Mouse (Mus musculus) CH12.LX (cell line): ENCODE results near the gene Tbl3. TPM values are rescaled to one million over a fixed set of nuclear protein-coding genes. Genes with fewer than 3 reads are reported as not detected.

Experiments used
- DNase-seq: peaks from one replicate; pipeline ENCODE4 v3.0.0-alpha.2; 2013; ENCODE audit errors: extremely low read depth
- H3K27ac ChIP-seq: 2 replicates; pipeline ENCODE4 v1.5.1; 2012; ENCODE audit warnings: low read depth, mild to moderate bottlenecking, control low read depth, moderate library complexity; ENCODE audit not compliant: insufficient read depth
- H3K27me3 ChIP-seq: replicated peaks from 2 replicates; pipeline ENCODE3; 2012; ENCODE audit warnings: inconsistent platforms
- H3K36me3 ChIP-seq, 2 experiments: replicated peaks in 1 of 2; 2 replicates each; pipeline versions ENCODE3 to v1.6.1; 2012; ENCODE audit warnings: inconsistent platforms in 1 of 2, low read length in 1 of 2, mild to moderate bottlenecking in 1 of 2, mixed read lengths in 1 of 2, moderate library complexity in 1 of 2; ENCODE audit not compliant: control insufficient read depth in 1 of 2, insufficient read depth in 1 of 2
- H3K4me1 ChIP-seq, 2 experiments: 2 replicates each; pipeline ENCODE4 v1.6.1; 2012; ENCODE audit warnings: inconsistent platforms in 1 of 2, moderate library complexity in 1 of 2; ENCODE audit not compliant: insufficient read depth in 2 of 2, control insufficient read depth in 1 of 2
- H3K4me2 ChIP-seq: 2 replicates; pipeline ENCODE4 v1.6.1; 2012; ENCODE audit warnings: low read depth, mild to moderate bottlenecking, control low read depth; ENCODE audit not compliant: poor library complexity, insufficient read depth, severe bottlenecking
- H3K4me3 ChIP-seq, 3 experiments: fragments of 150-350 bp in 1 of 3; sonication (generic) in 1 of 3; replicated peaks in 1 of 3; 2 replicates each; pipeline versions ENCODE3 to v1.5.1; 2011 to 2012; ENCODE audit warnings: low read depth in 2 of 3, low read length in 2 of 3, mild to moderate bottlenecking in 2 of 3, moderate library complexity in 2 of 3, control low read depth in 1 of 3, improper control_type of control experiment in 1 of 3, inconsistent platforms in 1 of 3, mixed read lengths in 1 of 3; ENCODE audit not compliant: poor library complexity in 1 of 3
- H3K79me2 ChIP-seq: replicated peaks from 2 replicates; pipeline ENCODE4 v1.6.1; 2012; ENCODE audit warnings: mild to moderate bottlenecking, moderate library complexity; ENCODE audit not compliant: control insufficient read depth, poor library complexity, insufficient read depth, severe bottlenecking; ENCODE audit errors: extremely low read depth
- H3K9ac ChIP-seq: 2 replicates; pipeline ENCODE4 v1.6.1; 2012; ENCODE audit warnings: low read depth, mild to moderate bottlenecking, control low read depth, moderate library complexity; ENCODE audit not compliant: insufficient read depth
- H3K9me3 ChIP-seq: replicated peaks from 2 replicates; pipeline ENCODE3; 2012; ENCODE audit warnings: low read length, inconsistent platforms, mixed read lengths
- BHLHE40 ChIP-seq: IDR thresholded peaks from 2 replicates; pipeline ENCODE4 v1.6.1; 2011; ENCODE audit warnings: mild to moderate bottlenecking, low read depth, low read length, improper control_type of control experiment
- CHD1 ChIP-seq: IDR thresholded peaks from 2 replicates; pipeline ENCODE4 v1.6.1; 2012; ENCODE audit warnings: low read depth, low read length, improper control_type of control experiment, inconsistent platforms
- ELF1 ChIP-seq: IDR thresholded peaks from 2 replicates; pipeline ENCODE4 v1.6.1; 2014; ENCODE audit warnings: low read depth, mild to moderate bottlenecking, inconsistent platforms, low read length, improper control_type of control experiment
- EP300 ChIP-seq: IDR thresholded peaks from 2 replicates; pipeline ENCODE4 v1.6.1; 2011; ENCODE audit warnings: low read length, improper control_type of control experiment
- GABPA ChIP-seq: IDR thresholded peaks from 2 replicates; pipeline ENCODE4 v1.6.1; 2012; ENCODE audit warnings: low read depth, low read length, improper control_type of control experiment, inconsistent platforms; ENCODE audit not compliant: insufficient replicate concordance
- NELFE ChIP-seq: IDR thresholded peaks from 2 replicates; pipeline ENCODE4 v1.6.1; 2011; ENCODE audit warnings: low read depth, low read length, improper control_type of control experiment
- PAX5 ChIP-seq: IDR thresholded peaks from 2 replicates; pipeline ENCODE4 v1.6.1; 2012; ENCODE audit warnings: low read length, inconsistent platforms, mixed read lengths
- POLR2AphosphoS2 ChIP-seq: IDR thresholded peaks from 2 replicates; pipeline ENCODE4 v1.6.1; 2011; ENCODE audit warnings: low read depth, low read length, improper control_type of control experiment
- RAD21 ChIP-seq: IDR thresholded peaks from 2 replicates; pipeline ENCODE4 v1.6.1; 2011; ENCODE audit warnings: low read depth, mild to moderate bottlenecking, low read length, improper control_type of control experiment, moderate library complexity
- UBTF ChIP-seq: IDR thresholded peaks from 2 replicates; pipeline ENCODE4 v1.6.1; 2012; ENCODE audit warnings: low read depth, mild to moderate bottlenecking, inconsistent platforms, low read length, improper control_type of control experiment, moderate library complexity
- USF1 ChIP-seq: IDR thresholded peaks from 2 replicates; pipeline ENCODE4 v1.6.1; 2014; ENCODE audit warnings: low read depth, mild to moderate bottlenecking, inconsistent platforms, low read length, improper control_type of control experiment
- ZC3H11A ChIP-seq: IDR thresholded peaks from 2 replicates; pipeline ENCODE4 v1.6.1; 2012; ENCODE audit warnings: low read depth, mild to moderate bottlenecking, inconsistent platforms, low read length, improper control_type of control experiment
- ZKSCAN1 ChIP-seq: IDR thresholded peaks from 2 replicates; pipeline ENCODE4 v1.6.1; 2012; ENCODE audit warnings: low read depth, inconsistent platforms, low read length, improper control_type of control experiment, borderline replicate concordance
- ZMIZ1 ChIP-seq: IDR thresholded peaks from 2 replicates; pipeline ENCODE4 v1.6.1; 2012; ENCODE audit warnings: low read depth, mild to moderate bottlenecking, inconsistent platforms, low read length, improper control_type of control experiment
- dilution Hi-C: fragments of 300-500 bp; cut with MboI; formaldehyde crosslinking; loops from 2 replicates; pipeline ENCODE4 v1.14.3; 2020; ENCODE audit warnings: low sequenced_read_pairs; ENCODE audit not compliant: extremely low pct_unique_long_range_greater_than_20kb, extremely low pct_ligation_motif_present
- in situ Hi-C: fragments of 300-500 bp; cut with MboI; formaldehyde crosslinking; loops from 3 replicates; pipeline ENCODE4 v1.14.3; 2019; ENCODE audit warnings: low sequenced_read_pairs, low pct_ligation_motif_present, low pct_unique_long_range_greater_than_20kb, mixed read lengths
- polyA plus RNA-seq: library from polyadenylated mRNA; unstranded; fragments of >175 nt; gene quantifications from 2 replicates; pipeline ENCODE4 v1.2.1, GENCODE M21; 2012; ENCODE audit warnings: low read depth; ENCODE audit not compliant: insufficient read length
- total RNA-seq, 2 experiments: library from RNA; depleted of rRNA; stranded (reverse); fragments of 300-350 nt in 1 of 2; fragments of >200 nt in 1 of 2; gene quantifications; 2 replicates each; pipeline ENCODE4 v1.2.3; 2012 to 2014

Tbl3 gene
- total and polyA plus RNA-seq, 3 experiments = 98.0 to 105 (median 104) TPM

GRCm38 (mm10) chr17:24742307-24742706 lies 34.8 kb upstream of the Tbl3 start:
- dilution Hi-C loops (no loop called here), in situ Hi-C loops (loop anchor here (5.0 kb wide), 2 partner anchors 65 to 145 kb away; partner anchors contain the start of genes Nubp2 and Spsb3)
- no peak for DNase-seq
- TF ChIP-seq ZC3H11A (no peak), UBTF (no peak), BHLHE40 (no peak), EP300 (no peak), RAD21 (no peak), NELFE (no peak), ZKSCAN1 (no peak), USF1 (no peak), ZMIZ1 (no peak)
- peaks cover 0 to 15% of the 10 kb centered on the region in 2 experiments; a peak in 2 of 4 replicates for H3K4me1 ChIP-seq
- no peak overlapping the region for H3K27ac ChIP-seq
- no peak overlapping the region for H3K9ac ChIP-seq
- peaks cover 14% of the 10 kb centered on the region for H3K27me3 ChIP-seq
- no peaks in the 10 kb centered on the region for H3K9me3 ChIP-seq
- peaks cover 13 to 38% of the 10 kb centered on the region in 2 experiments for H3K36me3 ChIP-seq
- H3K79me2 ChIP-seq = no peaks in the 10 kb centered on the region
- no peak overlapping the region for H3K4me2 ChIP-seq
- H3K4me3 ChIP-seq = no peak overlapping the region

- Histone ChIP-seq H3K9ac (no peak overlapping the region), H3K4me1 (peaks cover 4 to 20% of the 10 kb centered on the region in 2 experiments; a peak in 3 of 4 replicates), H3K27me3 (no peaks in the 10 kb centered on the region), H3K9me3 (no peaks in the 10 kb centered on the region)
- no peak for DNase-seq
- dilution Hi-C loops = no loop called here
- in situ Hi-C loops = loop anchor here (5.0 kb wide), 2 partner anchors 67 to 147 kb away; partner anchors contain the start of genes Nubp2 and Spsb3
- TF ChIP-seq NELFE (no peak), UBTF (no peak), EP300 (no peak), GABPA (no peak), ZKSCAN1 (no peak), PAX5 (no peak), CHD1 (no peak), ELF1 (no peak), POLR2AphosphoS2 (no peak)
- TF ChIP-seq, all 38 proteins: peak for 0
- Histone ChIP-seq H3K36me3 (peaks cover 13 to 38% of the 10 kb centered on the region in 2 experiments), H3K27ac (no peak overlapping the region), H3K4me3 (no peak overlapping the region), H3K4me2 (no peak overlapping the region), H3K79me2 (no peaks in the 10 kb centered on the region)
Measured at GRCm38 (mm10) chr17:24739926-24740325, 32.5 kb upstream of the Tbl3 start.
